In the genomic region with DNA sequence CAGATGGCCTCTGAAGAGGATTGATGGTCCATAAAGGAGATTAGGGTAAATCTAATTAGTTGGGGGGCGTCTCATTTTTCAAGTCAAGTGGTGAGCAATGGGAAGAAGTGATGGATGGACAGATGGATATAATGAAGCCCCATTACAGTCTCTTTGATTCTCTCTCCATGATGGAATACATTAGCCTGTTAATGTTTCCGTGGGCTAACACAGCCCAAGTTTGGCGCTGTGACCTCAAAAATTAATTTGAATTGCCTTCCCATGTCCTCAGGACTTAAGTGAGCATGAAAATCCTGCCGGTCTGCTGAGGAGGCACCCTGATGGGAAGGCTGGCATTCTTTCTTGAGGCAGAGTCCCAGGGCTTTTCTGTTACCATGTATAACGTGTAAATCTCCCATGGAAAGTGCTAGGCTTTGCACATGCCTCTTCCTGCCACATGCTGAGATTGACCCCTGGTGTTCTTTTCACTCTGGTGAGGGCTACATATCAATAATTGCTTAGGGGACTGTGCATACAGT, we compare ENCODE assay signal across 12 mouse cellular contexts.
DNase-seq lines count a peak whose midpoint lies in the region; ATAC-seq and TF ChIP-seq lines count a peak whose summit lies in the region.
"Had no signal": no experiment of that assay in that cellular context is flagged by ENCODE, and none has a peak within 500 bp of the region (broad histone marks: within the 10 kb centered on the region; RNA-seq: fewer than 3 reads in every experiment).

No protein-coding gene starts in this region.

- no peaks in the 10 kb centered on the region for H3K27me3 ChIP-seq in hindbrain, embryonic 13.5 days
- H3K27me3 ChIP-seq in midbrain, embryonic 15.5 days (replicated peaks) = no peaks in the 10 kb centered on the region
- no peaks in the 10 kb centered on the region for H3K27me3 ChIP-seq in thymus, adult 2 months (ENCODE audit: control insufficient read depth, insufficient read depth, low read length)
- H3K27me3 ChIP-seq: Patski had no signal

- peak; percentile 25 for DNase-seq in Muller cell, postnatal 12 days (ENCODE audit: inconsistent ontology term)
- DNase-seq in embryo, embryonic 10.5 days (ENCODE audit: low spot score) = peak; percentile 67
- no peak for DNase-seq in frontal cortex, adult 2 months (ENCODE audit: extremely low spot score in 1 of 2, low spot score in 1 of 2)
- DNase-seq in lung, postnatal 10 days = no peak
- no peak for DNase-seq in ovary, postnatal 14 days (ENCODE audit: low spot score)
- DNase-seq in thymus, adult 2 months = no peak
- DNase-seq: gastrocnemius, postnatal 36 days; layer of hippocampus, adult 9-11 months had no signal

- H3K9me3 ChIP-seq in hindbrain, embryonic 13.5 days = no peaks in the 10 kb centered on the region
- no peaks in the 10 kb centered on the region for H3K9me3 ChIP-seq in midbrain, embryonic 15.5 days

- ATAC-seq in hindbrain, embryonic 13.5 days (ENCODE audit: low FRiP score) = peak; percentile 75
- ATAC-seq in midbrain, embryonic 15.5 days (replicated peaks) = 0 out of 2 replicates have a peak, but pooled peaks have one; percentile 33
- ATAC-seq: Patski had no signal

- no peak overlapping the region for H3K4me3 ChIP-seq in hindbrain, embryonic 13.5 days
- no peak overlapping the region for H3K4me3 ChIP-seq in midbrain, embryonic 15.5 days
- no peak overlapping the region for H3K4me3 ChIP-seq in thymus, adult 2 months (ENCODE audit: control insufficient read depth, insufficient read depth, low read length)

- no peak overlapping the region for H3K9ac ChIP-seq in hindbrain, embryonic 13.5 days
- no peak overlapping the region for H3K9ac ChIP-seq in midbrain, embryonic 15.5 days

- H3K4me2 ChIP-seq in hindbrain, embryonic 13.5 days = no peak overlapping the region
- H3K4me2 ChIP-seq in midbrain, embryonic 15.5 days = no peak overlapping the region

- no peak for TF ChIP-seq CTCF in thymus, adult 2 months (IDR thresholded peaks at IDR 0.05; ENCODE audit: borderline replicate concordance, control insufficient read depth, extremely low read depth, insufficient read depth, low read length, poor library complexity)

- no peaks in the 10 kb centered on the region for H3K36me3 ChIP-seq in hindbrain, embryonic 13.5 days
- no peaks in the 10 kb centered on the region for H3K36me3 ChIP-seq in midbrain, embryonic 15.5 days (replicated peaks)
- H3K36me3 ChIP-seq in thymus, adult 2 months (ENCODE audit: control insufficient read depth, insufficient read depth, low read length) = no peaks in the 10 kb centered on the region

- 12% methylated on average over 5 of the region's 5 CpGs for WGBS in hindbrain, embryonic 13.5 days
- WGBS in midbrain, embryonic 15.5 days = 5% methylated on average over 5 of the region's 5 CpGs
- WGBS in thymus, adult 2 months = 86% methylated on average over 5 of the region's 5 CpGs

- H3K4me1 ChIP-seq in hindbrain, embryonic 13.5 days (replicated peaks) = peaks cover 10% of the 10 kb centered on the region
- H3K4me1 ChIP-seq in midbrain, embryonic 15.5 days = no peaks in the 10 kb centered on the region
- H3K4me1 ChIP-seq in thymus, adult 2 months (replicated peaks; ENCODE audit: control insufficient read depth, insufficient read depth, low read length) = no peaks in the 10 kb centered on the region

- no peak for TF ChIP-seq POLR2A in thymus, adult 2 months (IDR thresholded peaks at IDR 0.05; ENCODE audit: control insufficient read depth, extremely low read depth, insufficient read depth, low read length, poor library complexity)

- H3K27ac ChIP-seq in hindbrain, embryonic 13.5 days = no peak overlapping the region
- no peak overlapping the region for H3K27ac ChIP-seq in midbrain, embryonic 15.5 days
- H3K27ac ChIP-seq in thymus, adult 2 months (ENCODE audit: control insufficient read depth, insufficient read depth, low read length) = no peak overlapping the region
- H3K27ac ChIP-seq: macrophage had no signal

Comparison
In these comparisons a context has a peak if more than half of its experiments do, and no peak if none do; other contexts are left out.
1. DNase-seq: peak in Muller cell, postnatal 12 days (single experiment) and embryo, embryonic 10.5 days (single experiment); none in frontal cortex, adult 2 months (0 of 2), lung, postnatal 10 days (single experiment), ovary, postnatal 14 days (single experiment) and thymus, adult 2 months (single experiment).